Mouse (Mus musculus): ENCODE measurements around the gene Pttg1ip. TPM values are rescaled to one million over a fixed set of nuclear protein-coding genes. Genes with fewer than 3 reads are reported as not detected.

Pttg1ip gene
- polyA plus RNA-seq, 1 experiment from 2014 or later, result 112 TPM

- Histone ChIP-seq H3K27ac (ENCODE audit: low read depth) (no peak overlapping the region), H3K9ac (no peak overlapping the region), H3K36me3 (ENCODE audit: insufficient read depth) (peaks cover 10% of the 10 kb centered on the region), H3K4me2 (no peak overlapping the region), H3K27me3 (ENCODE audit: insufficient read depth, low read length) (no peaks in the 10 kb centered on the region), H3K4me1 (ENCODE audit: insufficient read depth) (peaks cover 8% of the 10 kb centered on the region; the same call in 1 of the 2 replicates), H3K9me3 (ENCODE audit: low read depth, low read length) (no peaks in the 10 kb centered on the region), H3K4me3 (ENCODE audit: low read depth, low read length) (no peak overlapping the region)
- 76% methylated on average over 7 of the region's 7 CpGs for whole genome bisulfite sequencing
- no peak for DNase-seq
- no peak for ATAC-seq (ENCODE audit: insufficient read depth)
- TF ChIP-seq CTCF (IDR thresholded peaks at IDR 0.05; ENCODE audit: low read depth), result no peak
These were observed 44.5 kb downstream of the Pttg1ip start for GRCm38 (mm10) chr10:77626036-77626435.

GRCm38 (mm10) chr10:77626591-77626990 lies 45.1 kb downstream of the Pttg1ip start:
- Histone ChIP-seq H3K4me1 (ENCODE audit: insufficient read depth) (peaks cover 8% of the 10 kb centered on the region; the same call in 1 of the 2 replicates), H3K27me3 (ENCODE audit: insufficient read depth, low read length) (no peaks in the 10 kb centered on the region), H3K9ac (no peak overlapping the region), H3K4me2 (no peak overlapping the region), H3K9me3 (ENCODE audit: low read depth, low read length) (no peaks in the 10 kb centered on the region), H3K36me3 (ENCODE audit: insufficient read depth) (peaks cover 15% of the 10 kb centered on the region), H3K27ac (ENCODE audit: low read depth) (no peak overlapping the region), H3K4me3 (ENCODE audit: low read depth, low read length) (no peak overlapping the region)
- DNase-seq, result no peak
- TF ChIP-seq CTCF (IDR thresholded peaks at IDR 0.05; ENCODE audit: low read depth), result no peak
- WGBS, result 68% methylated on average over 7 of the region's 7 CpGs
- ATAC-seq (ENCODE audit: insufficient read depth), result no peak

- Histone ChIP-seq H3K9me3 (ENCODE audit: low read depth, low read length) (no peaks in the 10 kb centered on the region), H3K27me3 (ENCODE audit: insufficient read depth, low read length) (no peaks in the 10 kb centered on the region), H3K4me2 (no peak overlapping the region), H3K9ac (no peak overlapping the region), H3K36me3 (ENCODE audit: insufficient read depth) (peaks cover 24% of the 10 kb centered on the region), H3K27ac (ENCODE audit: low read depth) (no peak overlapping the region), H3K4me3 (ENCODE audit: low read depth, low read length) (no peak overlapping the region), H3K4me1 (ENCODE audit: insufficient read depth) (peaks cover 8% of the 10 kb centered on the region; the same call in 1 of the 2 replicates)
- DNase-seq (peak; percentile 90), ATAC-seq (ENCODE audit: insufficient read depth) (peak; percentile 52; the same call in 1 of the 2 replicates)
- TF ChIP-seq CTCF (IDR thresholded peaks at IDR 0.05; ENCODE audit: low read depth), result peak; percentile 97
- 45% methylated on average over 2 of the region's 2 CpGs for WGBS
These were observed 46.0 kb downstream of the Pttg1ip start for GRCm38 (mm10) chr10:77627497-77627896.

GRCm38 (mm10) chr10:77629163-77629562 lies 47.6 kb downstream of the Pttg1ip start:
- DNase-seq (no peak), ATAC-seq (ENCODE audit: insufficient read depth) (no peak)
- Histone ChIP-seq H3K4me1 (ENCODE audit: insufficient read depth) (no peaks in the 10 kb centered on the region), H3K27ac (ENCODE audit: low read depth) (no peak overlapping the region), H3K9ac (no peak overlapping the region), H3K9me3 (ENCODE audit: low read depth, low read length) (no peaks in the 10 kb centered on the region), H3K27me3 (ENCODE audit: insufficient read depth, low read length) (no peaks in the 10 kb centered on the region), H3K4me2 (no peak overlapping the region), H3K36me3 (ENCODE audit: insufficient read depth) (peaks cover 38% of the 10 kb centered on the region), H3K4me3 (ENCODE audit: low read depth, low read length) (no peak overlapping the region)
- TF ChIP-seq CTCF (IDR thresholded peaks at IDR 0.05; ENCODE audit: low read depth), result no peak
- 83% methylated on average over 3 of the region's 3 CpGs for WGBS

- Histone ChIP-seq H3K9me3 (ENCODE audit: low read depth, low read length) (no peaks in the 10 kb centered on the region), H3K4me1 (ENCODE audit: insufficient read depth) (0 out of 2 replicates have a peak, but pooled peaks cover 4% of the 10 kb centered on the region), H3K27ac (ENCODE audit: low read depth) (no peak overlapping the region), H3K9ac (no peak overlapping the region), H3K36me3 (ENCODE audit: insufficient read depth) (peaks cover 33% of the 10 kb centered on the region), H3K27me3 (ENCODE audit: insufficient read depth, low read length) (no peaks in the 10 kb centered on the region), H3K4me3 (ENCODE audit: low read depth, low read length) (no peak overlapping the region), H3K4me2 (no peak overlapping the region)
- DNase-seq (no peak), ATAC-seq (ENCODE audit: insufficient read depth) (no peak)
- 89% methylated on average over 1 of the region's 1 CpGs for WGBS
- TF ChIP-seq CTCF (IDR thresholded peaks at IDR 0.05; ENCODE audit: low read depth), result peak; percentile 38
These were observed 48.5 kb downstream of the Pttg1ip start for GRCm38 (mm10) chr10:77629970-77630369.

GRCm38 (mm10) chr10:77634016-77634415 lies 52.5 kb downstream of the Pttg1ip start:
- no peak for DNase-seq
- no peak for ATAC-seq (ENCODE audit: insufficient read depth)
- no peak overlapping the region for H3K9ac ChIP-seq
- H3K27ac ChIP-seq (ENCODE audit: low read depth), result no peak overlapping the region
- H3K4me1 ChIP-seq (ENCODE audit: insufficient read depth), result 0 out of 2 replicates have a peak, but pooled peaks cover 4% of the 10 kb centered on the region
- no peak for TF ChIP-seq CTCF (IDR thresholded peaks at IDR 0.05; ENCODE audit: low read depth)
- no peaks in the 10 kb centered on the region for H3K9me3 ChIP-seq (ENCODE audit: low read depth, low read length)
- peaks cover 60% of the 10 kb centered on the region for H3K36me3 ChIP-seq (ENCODE audit: insufficient read depth)
- H3K27me3 ChIP-seq (ENCODE audit: insufficient read depth, low read length), result no peaks in the 10 kb centered on the region
- H3K4me2 ChIP-seq, result no peak overlapping the region
- H3K4me3 ChIP-seq (ENCODE audit: low read depth, low read length), result no peak overlapping the region
- WGBS, result 73% methylated on average over 6 of the region's 6 CpGs

GRCm38 (mm10) chr10:77634452-77635231 lies 53.1 kb downstream of the Pttg1ip start:
- ATAC-seq (ENCODE audit: insufficient read depth) (peak; percentile 87), DNase-seq (peak; percentile 66)
- H3K27ac ChIP-seq (ENCODE audit: low read depth), result peak overlapping the region; percentile 48; the same call in 1 of the 2 replicates
- TF ChIP-seq CTCF (IDR thresholded peaks at IDR 0.05; ENCODE audit: low read depth), result no peak
- H3K9ac ChIP-seq, result no peak overlapping the region
- 35% methylated on average over 13 of the region's 13 CpGs for WGBS
- H3K36me3 ChIP-seq (ENCODE audit: insufficient read depth), result peaks cover 61% of the 10 kb centered on the region
- no peak overlapping the region for H3K4me3 ChIP-seq (ENCODE audit: low read depth, low read length)
- no peaks in the 10 kb centered on the region for H3K27me3 ChIP-seq (ENCODE audit: insufficient read depth, low read length)
- H3K9me3 ChIP-seq (ENCODE audit: low read depth, low read length), result no peaks in the 10 kb centered on the region
- H3K4me1 ChIP-seq (ENCODE audit: insufficient read depth), result 0 out of 2 replicates have a peak, but pooled peaks cover 4% of the 10 kb centered on the region
- no peak overlapping the region for H3K4me2 ChIP-seq

All from lung, embryonic 14.5 days (tissue).